Mouse (Mus musculus) frontal cortex, adult 2 months (tissue): ENCODE data around the gene Ccr10. TPM values are rescaled to one million over a fixed set of nuclear protein-coding genes. Genes with fewer than 3 reads are reported as not detected.

Experiments used
- DNase-seq, 2 experiments: peaks; one replicate each; pipeline ENCODE4 v3.0.0; 2022; ENCODE audit warnings: low spot score in 1 of 2; ENCODE audit errors: extremely low spot score in 1 of 2
- polyA plus RNA-seq: library from polyadenylated mRNA; depleted of rRNA; stranded (reverse); fragments of >200 nt; gene quantifications from 2 replicates; pipeline ENCODE4 v1.2.3, GENCODE M21; 2012

Ccr10 gene
- polyA plus RNA-seq, 1 experiment, result 0.36 TPM

DNA sequence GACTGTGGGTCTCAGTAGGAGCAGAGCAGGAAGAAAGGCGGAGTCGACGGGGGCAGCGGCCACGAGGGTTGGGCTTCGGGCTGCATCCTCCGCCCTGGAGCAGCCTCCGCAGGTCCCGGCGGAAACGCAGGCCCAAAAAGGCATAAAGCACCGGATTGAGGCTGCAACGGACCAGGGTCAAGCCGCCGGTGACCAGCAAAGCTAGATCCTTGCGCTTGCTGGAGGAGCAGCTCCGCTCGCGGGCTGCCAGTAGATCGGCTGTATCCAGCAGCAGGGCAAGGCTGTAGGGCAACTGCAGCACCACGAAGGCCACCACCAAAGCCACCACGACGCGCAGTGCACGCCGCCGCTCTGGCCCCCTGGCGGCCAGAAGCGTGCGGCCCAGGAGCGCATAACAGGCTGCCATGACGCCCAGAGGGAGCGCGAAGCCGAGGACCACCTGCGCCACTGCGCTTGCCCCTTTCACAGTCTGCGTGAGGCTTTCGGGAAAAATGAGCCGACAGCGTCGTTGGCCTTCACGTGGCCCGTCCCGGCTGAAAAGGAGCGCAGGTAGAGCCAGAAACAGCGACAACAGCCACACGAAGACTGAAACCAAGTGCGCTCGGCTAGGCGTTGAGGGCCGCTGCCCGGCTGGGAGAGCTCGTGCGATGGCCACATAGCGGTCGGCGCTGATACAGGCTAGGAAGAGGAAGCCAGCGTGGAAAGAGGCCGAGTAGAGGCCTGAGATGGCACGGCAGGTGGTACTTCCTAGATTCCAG is 1.4 kb downstream of the Ccr10 start:
- peak in 1 of 2 experiments; percentile 65 for DNase-seq

- no peak for DNase-seq
Observed at GRCm38 (mm10) chr11:101173112-101173511, 2.1 kb downstream of the Ccr10 start.

DNA sequence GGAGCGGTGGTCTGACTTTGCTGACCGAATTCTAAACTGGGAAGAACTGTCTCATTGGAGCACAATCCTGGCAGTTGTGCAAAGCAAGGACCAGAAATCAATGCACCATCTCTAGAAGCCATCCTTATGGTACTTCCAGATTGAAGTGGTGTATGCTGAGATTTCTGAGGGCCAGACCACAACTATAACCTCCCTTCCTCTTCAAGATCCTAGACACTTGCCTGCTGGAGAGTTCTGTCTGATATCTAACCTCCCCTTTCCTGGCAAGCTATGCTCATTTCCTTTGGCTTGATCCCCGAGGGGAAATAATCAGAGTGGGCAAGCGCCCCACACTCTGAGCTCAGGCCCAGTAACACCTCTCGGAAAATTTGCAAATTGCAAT is 2.8 kb downstream of the Ccr10 start:
- no peak for DNase-seq

DNA sequence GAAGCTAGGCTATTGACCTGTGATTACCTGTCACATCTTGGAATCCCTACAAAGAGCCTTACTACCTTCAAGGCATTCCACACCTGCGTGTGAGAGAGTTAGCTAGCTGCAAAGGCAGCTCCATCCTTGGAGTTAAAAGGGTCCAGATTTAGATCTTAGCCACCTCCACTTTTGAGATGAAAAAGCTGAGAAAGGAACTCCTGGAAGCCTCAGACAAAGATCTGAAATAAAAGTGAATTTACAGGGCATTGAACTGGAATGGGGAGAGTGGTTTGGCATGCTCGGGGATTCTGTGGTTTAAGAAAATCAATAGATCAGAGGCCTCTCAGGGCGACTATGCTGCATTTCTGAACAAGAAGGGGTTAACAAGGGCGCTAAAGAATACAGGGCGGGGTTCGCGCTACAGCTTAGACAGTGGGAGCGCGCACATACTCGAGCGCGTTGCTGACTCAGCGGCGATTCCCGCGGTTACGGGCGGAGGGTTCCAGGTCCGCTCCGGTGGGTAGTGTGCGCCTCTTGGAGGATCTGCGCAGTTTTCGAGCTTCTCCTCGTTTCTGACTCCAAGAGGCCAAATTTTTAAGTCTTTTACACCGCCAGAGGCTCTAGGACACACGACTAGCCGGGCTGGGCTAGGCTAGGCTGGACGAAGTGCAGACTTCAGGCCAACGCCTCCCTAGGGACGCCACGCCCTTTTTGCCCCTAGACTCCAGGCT is 3.4 kb downstream of the Ccr10 start:
- DNase-seq, result peak in 1 of 2 experiments; percentile 77

DNA sequence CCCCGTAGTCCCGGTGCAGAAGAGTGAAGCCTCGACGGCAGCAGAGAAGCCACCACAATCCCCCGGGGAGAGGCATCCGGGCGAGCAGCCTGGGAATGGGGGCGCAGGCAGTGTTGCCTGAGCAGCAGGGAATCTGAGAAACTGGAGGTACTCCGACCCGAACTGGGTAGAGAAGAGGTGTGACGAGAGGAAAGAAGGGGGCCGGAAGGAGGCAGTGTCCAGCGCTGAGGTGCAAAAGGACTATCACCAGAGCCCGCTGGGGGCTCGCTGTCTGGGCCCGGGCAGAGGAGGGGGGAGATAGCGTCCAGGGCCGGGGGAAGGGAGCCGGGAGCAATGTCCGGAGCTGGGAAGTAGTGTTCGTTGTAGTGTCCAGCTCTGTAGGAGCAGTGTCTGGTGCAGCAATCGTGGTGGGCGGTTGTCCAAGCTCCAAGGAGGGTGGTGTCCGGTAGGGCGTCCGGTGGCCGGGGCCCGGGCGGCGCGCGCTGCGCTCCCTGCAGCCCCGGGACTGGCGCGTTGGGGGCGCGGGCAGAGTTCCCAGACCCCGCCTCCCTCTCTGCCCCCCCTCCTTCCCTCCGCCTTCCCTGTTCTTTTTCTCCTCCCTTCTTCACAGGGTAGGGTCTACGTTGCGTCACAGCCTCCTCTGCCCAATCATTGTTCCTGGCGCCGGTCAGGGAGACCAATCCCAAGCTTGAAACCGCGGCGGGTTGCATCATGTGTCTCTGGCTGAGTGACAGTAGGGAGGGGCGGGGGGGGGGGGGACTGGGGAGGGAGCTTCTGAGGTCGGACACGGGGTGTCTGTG is 4.2 kb downstream of the Ccr10 start, which contains the start of gene Plekhh3:
Plekhh3 (minus strand) TSS at position 541 of the 800 bp plus-strand sequence.
- peak; percentile 96 to 97 for DNase-seq

DNA sequence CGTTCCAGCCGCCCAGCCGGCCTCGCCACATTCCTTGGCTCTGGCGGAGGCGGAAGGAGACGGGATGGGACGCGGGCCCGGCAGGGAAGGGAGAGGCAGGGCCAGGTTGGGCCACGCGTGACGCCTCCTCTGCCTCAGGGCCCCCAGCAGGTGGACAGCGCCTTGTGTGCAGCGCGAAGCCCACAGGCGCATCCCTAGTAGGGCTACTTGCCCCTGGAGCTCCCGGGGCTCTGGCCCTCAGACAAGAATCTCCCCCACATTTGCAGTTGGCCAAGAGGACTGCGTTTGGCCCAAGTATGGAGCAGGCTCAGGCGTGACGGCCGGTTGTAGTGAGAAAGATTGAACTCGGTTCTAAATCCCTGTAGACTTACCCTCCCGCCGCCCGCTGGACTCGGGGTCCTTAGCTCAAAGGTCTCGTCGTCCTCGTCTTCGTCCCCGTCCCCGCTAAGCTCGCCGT is 4.9 kb downstream of the Ccr10 start, which contains the start of gene Cntnap1:
Cntnap1 (plus strand) TSS at position 170 of the 457 bp plus-strand sequence.
- no peak for DNase-seq

GRCm38 (mm10) chr11:101169301-101170107 is 5.7 kb downstream of the Ccr10 start:
- no peak for DNase-seq

DNA sequence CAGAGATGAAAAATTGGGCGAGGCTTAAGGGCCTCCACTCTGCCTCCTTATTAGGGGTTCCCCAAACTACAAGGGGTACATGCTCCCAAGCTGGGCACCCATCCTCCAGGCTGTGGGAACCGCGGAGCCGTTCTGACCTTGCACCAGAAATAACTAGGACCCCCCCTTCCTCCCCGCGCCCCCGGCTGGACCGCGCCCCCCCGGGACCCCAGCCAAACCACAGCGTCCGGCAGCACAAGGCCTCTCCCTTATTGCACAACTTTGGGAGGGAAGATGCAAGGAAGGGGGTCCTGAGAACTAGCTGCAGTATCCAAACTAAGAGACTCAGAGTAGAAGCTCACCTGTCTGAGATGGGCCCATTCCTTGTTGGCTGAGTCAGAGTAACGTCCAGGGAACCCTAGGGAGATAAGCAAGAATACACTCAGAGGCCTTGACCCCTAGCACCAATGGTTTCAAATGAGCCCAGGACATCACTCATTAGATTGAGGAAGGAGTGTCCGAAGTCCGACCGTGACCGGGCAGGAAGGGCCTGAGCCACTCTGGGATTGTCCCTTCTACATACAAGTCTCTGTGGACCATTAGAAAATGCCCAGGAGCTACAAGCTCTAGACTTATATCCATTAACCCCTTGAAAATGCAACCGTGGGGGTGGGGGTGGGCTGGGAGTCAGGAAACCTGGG is 6.8 kb downstream of the Ccr10 start:
- no peak for DNase-seq

DNA sequence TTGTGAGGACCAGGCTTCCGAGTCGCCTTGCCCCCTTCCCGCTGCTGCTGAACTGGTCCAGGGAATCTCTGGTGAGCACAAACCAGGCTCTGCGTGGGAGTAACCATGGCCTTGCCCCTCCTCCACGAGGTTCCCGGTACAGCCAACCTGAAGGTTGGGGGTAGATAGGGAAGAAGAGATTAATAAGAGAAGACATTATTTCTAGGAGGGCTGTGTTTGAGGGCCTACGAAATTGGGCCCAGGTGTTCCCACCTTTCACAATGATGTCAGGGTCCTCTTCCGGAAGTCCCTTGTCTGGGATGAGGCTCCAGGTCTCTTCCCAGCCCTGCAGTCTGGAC is 7.3 kb downstream of the Ccr10 start:
- no peak for DNase-seq

DNA sequence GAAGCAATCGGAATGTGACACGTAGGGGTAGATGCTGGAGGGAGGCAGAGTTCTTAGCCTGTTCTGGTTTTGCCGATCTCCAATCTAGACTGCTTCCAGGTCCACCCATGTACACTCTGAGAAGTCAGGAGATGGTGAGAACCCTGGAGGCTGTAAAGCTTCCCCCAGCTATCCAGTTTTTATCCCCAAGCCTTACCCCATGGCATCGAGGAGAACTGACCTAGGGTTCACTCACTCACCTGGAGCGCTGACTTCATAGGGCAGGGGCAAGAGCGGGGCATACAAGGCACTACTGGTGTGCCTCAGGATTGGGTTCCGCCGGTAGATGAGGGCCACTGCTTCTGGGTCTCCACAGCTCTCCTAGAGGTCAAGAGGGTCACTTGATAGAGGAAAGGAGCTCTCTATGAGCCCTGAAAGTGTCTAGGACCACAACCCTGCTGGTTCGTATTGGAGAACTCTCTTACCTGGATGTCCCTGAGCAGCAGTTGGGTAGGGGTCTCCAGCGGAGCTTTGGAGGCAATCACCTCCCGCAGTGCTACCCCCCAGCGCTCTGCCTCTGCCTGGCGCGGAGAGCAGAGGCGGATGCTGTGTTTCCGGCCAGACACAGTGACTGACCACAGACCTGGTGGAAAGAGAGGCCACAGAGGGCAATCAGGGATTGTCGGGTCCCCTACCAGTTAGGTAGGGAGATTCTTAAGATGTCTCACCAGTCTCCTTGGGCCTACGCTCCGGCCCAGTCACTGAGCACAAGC is 7.9 kb downstream of the Ccr10 start:
- DNase-seq, result no peak

DNA sequence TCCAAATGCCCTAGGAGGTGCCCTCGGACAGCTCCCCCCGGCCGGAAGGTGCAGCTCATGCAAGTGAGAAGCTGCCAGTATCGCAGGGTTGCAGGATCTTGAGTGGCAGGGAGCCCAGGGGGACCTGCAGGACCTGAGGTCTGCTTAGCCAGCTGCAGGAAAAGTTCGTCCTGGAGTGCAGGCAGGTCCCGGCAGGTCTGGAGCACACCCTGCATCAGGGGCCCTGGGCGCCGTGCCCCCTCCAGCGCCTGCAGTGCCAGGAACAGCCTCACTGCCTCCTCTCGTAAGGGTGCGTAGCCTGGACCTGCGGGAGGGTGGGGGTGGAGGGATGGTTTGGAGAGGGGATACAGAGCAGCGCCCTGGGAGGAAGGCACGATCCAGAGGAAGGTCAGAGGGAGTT is 8.9 kb downstream of the Ccr10 start:
- no peak for DNase-seq

DNA sequence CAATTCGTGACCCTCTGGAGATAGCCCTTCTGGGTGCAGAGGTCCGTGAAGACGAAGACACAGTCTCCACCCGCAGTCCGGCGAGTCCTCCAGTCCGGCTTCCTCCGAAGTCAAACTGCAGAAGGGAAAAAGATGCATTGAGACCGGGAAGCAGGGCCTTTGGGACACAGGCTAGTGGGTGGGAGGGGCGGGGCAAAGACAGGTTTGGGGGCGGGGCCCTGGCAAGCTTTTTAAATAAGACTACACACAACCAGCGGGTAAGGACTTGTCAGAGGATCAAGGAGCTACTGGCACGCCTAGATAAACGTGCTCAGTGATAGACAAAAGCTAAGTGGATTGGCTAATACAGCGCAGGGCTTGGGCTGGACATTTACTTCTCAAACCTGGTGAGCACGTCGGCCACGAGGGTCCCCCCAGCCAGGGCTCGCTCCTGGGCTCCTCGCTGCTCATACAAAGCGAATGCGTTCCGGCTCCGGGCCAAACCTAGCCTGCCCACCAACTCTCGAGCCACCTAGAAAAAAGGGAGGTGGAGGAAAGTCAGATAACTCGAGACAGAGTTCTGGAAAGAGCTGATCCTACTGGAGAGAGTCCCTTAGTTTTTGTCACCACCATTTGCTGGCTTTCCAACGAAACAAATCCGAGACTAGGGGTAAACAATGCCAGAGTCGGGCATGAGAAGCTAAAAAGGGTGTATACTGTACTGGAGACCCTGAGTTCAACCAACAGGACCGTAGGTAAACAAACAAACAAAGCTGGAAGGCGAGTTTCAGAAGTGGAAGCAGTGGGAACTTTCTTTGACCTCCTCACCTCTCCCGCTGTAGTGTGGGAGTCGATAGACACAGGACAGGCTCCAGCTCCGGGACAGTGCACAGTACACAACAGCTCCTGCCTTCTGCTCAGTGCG is 10.3 kb downstream of the Ccr10 start:
- no peak for DNase-seq

GRCm38 (mm10) chr11:101164351-101164665 is 10.9 kb downstream of the Ccr10 start:
- DNase-seq, result no peak

DNA sequence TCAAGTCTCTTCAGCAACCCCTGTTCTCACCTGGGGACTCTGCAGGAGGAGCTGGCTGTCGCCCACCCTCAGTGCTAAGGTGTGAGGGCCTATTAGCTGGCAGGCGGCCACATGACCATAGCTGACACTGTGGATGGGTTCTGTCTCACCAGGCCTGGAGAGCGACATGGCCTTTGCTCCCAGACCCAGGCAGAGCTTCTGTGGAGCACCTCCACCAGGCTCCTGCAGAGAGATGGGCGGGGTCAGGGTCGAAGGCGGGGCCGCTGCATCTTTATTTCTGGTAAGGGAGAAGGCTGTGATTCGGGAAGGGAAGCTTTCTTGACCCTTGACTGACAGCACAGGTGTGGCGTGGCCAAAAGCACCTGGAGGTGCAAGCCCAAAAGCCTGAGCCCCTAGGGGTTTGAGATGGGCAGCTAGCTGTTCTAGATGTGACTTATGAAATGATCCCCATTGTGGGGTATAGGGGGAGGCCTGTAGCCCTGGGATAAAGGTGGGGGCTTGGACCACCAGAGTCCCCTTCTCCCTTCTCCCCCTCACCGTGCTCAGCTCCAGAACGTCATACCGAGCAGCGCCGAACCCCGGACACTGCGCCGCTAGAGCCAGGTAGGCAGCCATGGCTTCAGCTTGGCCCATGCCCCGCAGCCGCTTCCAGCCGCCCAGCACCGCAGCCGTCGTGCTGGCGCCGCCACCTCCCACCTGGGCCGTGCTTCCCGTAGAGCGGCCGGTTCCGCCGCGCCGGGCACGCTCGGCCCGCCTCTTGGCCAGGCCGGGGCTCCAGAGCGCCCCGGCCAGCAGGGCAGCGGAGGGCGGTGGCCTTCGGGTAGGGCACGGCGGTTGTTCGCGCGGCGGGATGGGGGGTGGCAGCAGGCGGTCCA is 11.5 kb downstream of the Ccr10 start:
- no peak for DNase-seq

DNA sequence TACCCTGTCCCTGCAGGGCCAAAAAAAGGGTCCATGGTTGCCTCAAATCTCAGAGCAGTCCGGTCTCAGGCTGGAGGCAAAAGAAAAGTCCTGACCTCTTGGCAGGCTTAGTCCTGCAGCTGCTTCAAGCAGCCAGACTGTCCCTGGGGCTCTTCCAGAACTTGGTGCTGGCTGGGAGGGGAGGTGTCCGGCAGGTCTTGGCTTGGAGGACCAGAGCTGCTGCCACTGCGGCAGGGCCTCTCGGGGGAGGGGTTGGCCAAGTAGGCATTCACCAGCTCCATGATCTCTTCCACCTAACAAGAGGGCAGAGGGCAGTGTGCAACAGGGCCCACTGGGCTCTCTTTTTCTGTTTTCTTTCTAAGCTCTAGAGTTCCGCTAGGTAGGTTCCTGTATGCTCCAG is 12.5 kb downstream of the Ccr10 start:
- no peak for DNase-seq

DNA sequence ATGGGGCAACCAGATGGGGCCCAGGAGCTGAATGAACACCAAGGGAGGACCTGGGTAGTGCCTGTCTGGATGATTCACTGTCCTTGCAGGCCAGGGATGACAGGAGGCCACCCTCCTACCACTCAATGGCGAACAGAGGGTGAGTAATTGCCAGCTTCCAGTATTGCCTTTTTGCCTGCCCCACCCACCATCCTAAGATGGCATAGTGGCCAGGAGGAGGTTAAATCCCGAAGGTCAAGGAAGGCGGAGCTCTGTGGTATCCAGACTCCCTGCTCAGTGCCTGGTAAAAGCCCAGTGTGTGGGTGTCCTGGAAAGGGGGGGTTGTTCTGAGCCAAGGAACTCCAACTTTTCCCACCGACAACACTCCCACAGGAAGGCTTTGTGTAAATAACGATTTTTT is 12.9 kb downstream of the Ccr10 start:
- no peak for DNase-seq

DNA sequence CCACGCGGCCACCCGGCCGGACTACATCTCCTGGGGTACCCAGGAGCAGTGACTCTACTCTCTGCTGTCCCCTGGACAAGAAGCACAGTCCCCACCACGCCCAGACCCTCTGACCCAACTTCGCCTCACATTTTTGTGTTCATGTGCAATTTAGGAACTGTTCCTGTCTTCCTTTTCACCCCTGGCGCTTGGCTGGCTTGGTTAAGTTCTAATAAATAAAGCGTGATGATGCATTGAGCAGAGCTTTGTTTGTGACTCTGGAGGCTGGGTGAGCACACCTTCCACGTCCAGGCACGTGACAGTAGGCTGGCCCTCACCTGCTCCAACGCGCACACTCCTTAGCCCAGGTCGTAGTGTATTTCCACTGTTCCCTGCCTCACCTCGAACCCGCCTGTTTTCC is 13.7 kb downstream of the Ccr10 start:
- no peak for DNase-seq
